ENCODE assay signal across 8 mouse cellular contexts in the genomic region with DNA sequence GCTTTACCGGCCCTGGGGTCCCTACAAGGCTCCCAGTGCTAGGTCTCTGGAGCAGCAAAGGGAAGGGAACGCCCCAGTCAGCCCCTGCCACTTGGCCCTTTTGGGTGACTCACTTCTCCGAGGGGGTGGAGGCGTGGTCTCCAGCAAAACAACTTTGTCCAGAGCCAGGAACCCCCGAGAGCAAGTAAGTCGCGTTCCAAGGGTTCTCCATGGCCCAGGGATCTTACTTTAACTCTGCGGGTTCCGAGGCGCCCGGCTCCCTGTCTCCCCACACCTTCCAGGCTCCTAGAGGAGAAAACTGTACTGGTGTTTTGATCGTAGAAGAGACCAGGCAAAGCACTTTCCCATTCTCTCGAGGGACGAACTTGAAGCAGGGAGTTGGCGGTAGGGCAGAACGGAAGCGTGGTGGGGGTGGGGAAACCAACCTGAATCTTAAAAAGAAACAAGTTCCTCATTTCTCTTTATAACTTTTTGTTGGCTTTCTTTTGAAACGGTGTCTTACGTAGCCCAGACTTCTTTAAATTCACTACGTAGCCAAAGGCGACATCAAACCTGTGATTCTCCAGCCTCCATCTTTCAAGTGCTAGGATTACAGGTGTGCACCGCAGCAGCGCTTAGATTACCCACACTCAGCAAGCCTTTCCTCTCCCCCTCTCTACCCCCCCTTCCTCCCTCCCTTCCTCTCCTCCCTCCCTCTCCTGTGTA. TPM values are rescaled to one million over a fixed set of nuclear protein-coding genes. Genes with fewer than 3 reads are reported as not detected.
A peak's percentile ranks its signal among the peaks of the same experiment; 100 is the strongest.
DNase-seq lines count a peak whose midpoint lies in the region; ATAC-seq lines count a peak whose summit lies in the region.

A gene (plus strand): TSS at position 109 of the 705 bp plus-strand sequence.

- H3K27ac ChIP-seq in midbrain, embryonic 11.5 days (ENCODE audit: low read depth, low read length), result no peak within 1 kb of the TSS
- H3K27ac ChIP-seq in midbrain, embryonic 14.5 days (replicated peaks; ENCODE audit: low read depth, low read length), result no peak within 1 kb of the TSS
- H3K27ac ChIP-seq in limb, embryonic 10.5 days, result peak within 1 kb of the TSS; percentile 83
- H3K27ac ChIP-seq in midbrain, embryonic 13.5 days, result no peak within 1 kb of the TSS

- 14% methylated on average over 23 of the region's 23 CpGs for WGBS in midbrain, embryonic 11.5 days
- 22% methylated on average over 23 of the region's 23 CpGs for WGBS in midbrain, embryonic 14.5 days
- WGBS in limb, embryonic 10.5 days, result 8% methylated on average over 23 of the region's 23 CpGs
- WGBS in midbrain, embryonic 13.5 days, result 15% methylated on average over 23 of the region's 23 CpGs

- no peak for DNase-seq in midbrain, embryonic 11.5 days (ENCODE audit: low spot score, missing footprints)
- no peak for DNase-seq in midbrain, embryonic 14.5 days
- peak; percentile 54 for DNase-seq in heart, postnatal 25 days (ENCODE audit: low spot score)
- no peak for DNase-seq in limb, embryonic 10.5 days (ENCODE audit: low spot score)
- peak; percentile 32 to 51 for DNase-seq in thymus, adult 18-20 months
- no peak for DNase-seq in left cerebral cortex, postnatal 14 days (ENCODE audit: low spot score in 2 of 2)

- H3K4me1 ChIP-seq in midbrain, embryonic 11.5 days (ENCODE audit: control insufficient read depth, insufficient read depth, low read length), result no peaks in the 10 kb centered on the region
- H3K4me1 ChIP-seq in midbrain, embryonic 14.5 days (ENCODE audit: control insufficient read depth, insufficient read depth, low read length), result no peaks in the 10 kb centered on the region
- peaks cover 19% of the 10 kb centered on the region for H3K4me1 ChIP-seq in limb, embryonic 10.5 days
- 0 out of 2 replicates have a peak, but pooled peaks cover 8% of the 10 kb centered on the region for H3K4me1 ChIP-seq in midbrain, embryonic 13.5 days (replicated peaks)

- no peak within 1 kb of the TSS for H3K4me3 ChIP-seq in midbrain, embryonic 11.5 days (ENCODE audit: low read depth, low read length)
- H3K4me3 ChIP-seq in midbrain, embryonic 14.5 days (replicated peaks; ENCODE audit: low read depth, low read length), result no peak within 1 kb of the TSS
- H3K4me3 ChIP-seq in limb, embryonic 10.5 days, result peak within 1 kb of the TSS; percentile 47
- no peak within 1 kb of the TSS for H3K4me3 ChIP-seq in midbrain, embryonic 13.5 days (replicated peaks)

- ATAC-seq in midbrain, embryonic 11.5 days (ENCODE audit: low FRiP score), result no peak
- ATAC-seq in midbrain, embryonic 14.5 days (ENCODE audit: low FRiP score, low TSS enrichment), result no peak
- no peak for ATAC-seq in erythroid progenitor cell, adult 5-6 weeks (replicated peaks; ENCODE audit: low FRiP score, poor library complexity, severe bottlenecking)
- no peak for ATAC-seq in midbrain, embryonic 13.5 days

- no peaks in the 10 kb centered on the region for H3K9me3 ChIP-seq in midbrain, embryonic 11.5 days (ENCODE audit: control insufficient read depth, low read length)
- H3K9me3 ChIP-seq in midbrain, embryonic 14.5 days (ENCODE audit: control insufficient read depth, low read length), result no peaks in the 10 kb centered on the region
- no peaks in the 10 kb centered on the region for H3K9me3 ChIP-seq in limb, embryonic 10.5 days (replicated peaks)
- no peaks in the 10 kb centered on the region for H3K9me3 ChIP-seq in midbrain, embryonic 13.5 days

- intact Hi-C loops in heart, postnatal 25 days (cut with DNase I), result no loop called here
- intact Hi-C loops in left cerebral cortex, postnatal 14 days (cut with DNase I), result no loop called here

- H3K27me3 ChIP-seq in midbrain, embryonic 11.5 days (ENCODE audit: control insufficient read depth, insufficient read depth, low read length), result no peaks in the 10 kb centered on the region
- H3K27me3 ChIP-seq in midbrain, embryonic 14.5 days (ENCODE audit: control insufficient read depth, insufficient read depth, low read length), result no peaks in the 10 kb centered on the region
- H3K27me3 ChIP-seq in limb, embryonic 10.5 days (ENCODE audit: low read depth, poor library complexity, severe bottlenecking), result peaks cover 5% of the 10 kb centered on the region; the same call in 1 of the 2 replicates
- no peaks in the 10 kb centered on the region for H3K27me3 ChIP-seq in midbrain, embryonic 13.5 days

- H3K36me3 ChIP-seq in midbrain, embryonic 11.5 days (ENCODE audit: control insufficient read depth, insufficient read depth, low read length), result no peaks in the 10 kb centered on the region
- H3K36me3 ChIP-seq in midbrain, embryonic 14.5 days (ENCODE audit: control insufficient read depth, insufficient read depth, low read length), result no peaks in the 10 kb centered on the region
- H3K36me3 ChIP-seq in limb, embryonic 10.5 days, result no peaks in the 10 kb centered on the region
- H3K36me3 ChIP-seq in midbrain, embryonic 13.5 days, result no peaks in the 10 kb centered on the region

- 0 out of 2 replicates have a peak within 1 kb of the TSS, but pooled peaks have one; percentile 22 for H3K4me2 ChIP-seq in midbrain, embryonic 11.5 days
- H3K4me2 ChIP-seq in midbrain, embryonic 14.5 days (ENCODE audit: low read length), result no peak within 1 kb of the TSS
- H3K4me2 ChIP-seq in midbrain, embryonic 13.5 days (replicated peaks), result peak within 1 kb of the TSS; percentile 15; the same call in 1 of the 2 replicates

- no peak within 1 kb of the TSS for H3K9ac ChIP-seq in midbrain, embryonic 11.5 days (ENCODE audit: low read length)
- H3K9ac ChIP-seq in midbrain, embryonic 14.5 days (replicated peaks; ENCODE audit: low read length), result no peak within 1 kb of the TSS
- no peak within 1 kb of the TSS for H3K9ac ChIP-seq in midbrain, embryonic 13.5 days (replicated peaks)

RNA-seq across cellular contexts. Expression of the gene that starts here (rescaled TPM):
- 6.6 and 8.0 TPM in 2 replicates for polyA plus RNA-seq in midbrain, embryonic 11.5 days (2014; fragmentation: Nextera tagmentation; extraction: Ambion mirVana)
- polyA plus RNA-seq in midbrain, embryonic 14.5 days (2014; fragmentation: Nextera tagmentation; extraction: Ambion mirVana), result 3.3 and 8.6 TPM in 2 replicates
- 9.0 and 15.5 TPM in 2 replicates for total RNA-seq in erythroid progenitor cell, adult 5-6 weeks (2015; ENCODE audit: low replicate concordance)
- 12.6 and 28.6 TPM in 2 replicates for total RNA-seq in erythroid progenitor cell, adult 5-6 weeks (2017; ENCODE audit: low replicate concordance)
- total RNA-seq in heart, postnatal 25 days (2021), result 1 to 10 TPM; 6.5 to 8.7 TPM
- polyA plus RNA-seq in limb, embryonic 10.5 days (2016; fragmentation: Nextera tagmentation; extraction: Ambion mirVana), result 20.8 and 23.3 TPM in 2 replicates
- 5.3 and 5.7 TPM in 2 replicates for polyA plus RNA-seq in midbrain, embryonic 13.5 days (2015; fragmentation: Nextera tagmentation; extraction: Ambion mirVana)
- 1 to 10 TPM; 3.3 to 3.6 TPM for total RNA-seq in left cerebral cortex, postnatal 14 days (2021)

Comparison
In these comparisons a context has a peak if more than half of its experiments do, and no peak if none do; other contexts are left out.
1. DNase-seq: peak in heart, postnatal 25 days (single experiment) and thymus, adult 18-20 months (2 of 2); none in midbrain, embryonic 11.5 days (single experiment), midbrain, embryonic 14.5 days (single experiment), limb, embryonic 10.5 days (single experiment) and left cerebral cortex, postnatal 14 days (0 of 2).